ENCODE assay signal across 10 mouse cellular contexts in the genomic region with DNA sequence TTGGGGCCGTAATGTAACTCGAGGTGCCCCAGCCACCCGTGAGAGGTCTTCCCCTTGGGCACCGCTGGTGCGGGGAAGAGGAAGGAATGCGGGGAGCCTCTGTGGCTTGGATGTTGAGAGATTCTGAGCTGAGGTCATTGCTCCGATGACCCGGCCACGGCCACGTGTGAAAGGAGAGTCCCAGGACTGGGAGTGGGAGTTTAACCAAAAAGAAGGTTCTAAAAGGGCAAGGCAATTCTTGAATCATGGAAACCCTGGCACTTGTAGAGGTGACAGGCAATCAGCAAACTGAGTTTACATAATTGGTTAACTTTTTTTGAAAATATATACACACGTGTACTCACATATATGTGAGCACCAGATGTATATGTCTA. TPM values are rescaled to one million over a fixed set of nuclear protein-coding genes. Genes with fewer than 3 reads are reported as not detected.
A peak's percentile ranks its signal among the peaks of the same experiment; 100 is the strongest.
DNase-seq lines count a peak whose midpoint lies in the region; ATAC-seq lines count a peak whose summit lies in the region.
"Had no signal": no experiment of that assay in that cellular context is flagged by ENCODE, and none has a peak within 500 bp of the region (broad histone marks: within the 10 kb centered on the region; RNA-seq: fewer than 3 reads in every experiment).

No protein-coding gene starts in this region.

- peaks cover 49% of the 10 kb centered on the region for H3K27me3 ChIP-seq in kidney, embryonic 15.5 days
- peaks cover 22% of the 10 kb centered on the region for H3K27me3 ChIP-seq in embryonic facial prominence, embryonic 14.5 days (replicated peaks; ENCODE audit: control insufficient read depth, insufficient read depth, low read length)
- H3K27me3 ChIP-seq in intestine, embryonic 14.5 days (replicated peaks; ENCODE audit: control insufficient read depth, insufficient read depth, low read length), result peaks cover 25% of the 10 kb centered on the region
- H3K27me3 ChIP-seq in midbrain, embryonic 16.5 days (ENCODE audit: control insufficient read depth, insufficient read depth, low read depth, low read length), result no peaks in the 10 kb centered on the region

- peak overlapping the region; percentile 68 for H3K4me3 ChIP-seq in kidney, embryonic 15.5 days (replicated peaks)
- H3K4me3 ChIP-seq in embryonic facial prominence, embryonic 14.5 days (ENCODE audit: low read depth, low read length), result peak overlapping the region; percentile 65
- peak overlapping the region; percentile 56 for H3K4me3 ChIP-seq in intestine, embryonic 14.5 days (ENCODE audit: low read depth, low read length)
- peak overlapping the region; percentile 75 for H3K4me3 ChIP-seq in midbrain, embryonic 16.5 days (ENCODE audit: low read depth, low read length)

- H3K4me2 ChIP-seq in kidney, embryonic 15.5 days, result peak overlapping the region; percentile 100
- H3K4me2 ChIP-seq in embryonic facial prominence, embryonic 14.5 days (ENCODE audit: low read depth, low read length), result peak overlapping the region; percentile 100
- H3K4me2 ChIP-seq in intestine, embryonic 14.5 days (ENCODE audit: low read length), result peak overlapping the region; percentile 99
- H3K4me2 ChIP-seq in midbrain, embryonic 16.5 days (ENCODE audit: low read length), result peak overlapping the region; percentile 87

- no peaks in the 10 kb centered on the region for H3K36me3 ChIP-seq in kidney, embryonic 15.5 days
- no peaks in the 10 kb centered on the region for H3K36me3 ChIP-seq in embryonic facial prominence, embryonic 14.5 days (ENCODE audit: control insufficient read depth, insufficient read depth, low read length)
- no peaks in the 10 kb centered on the region for H3K36me3 ChIP-seq in intestine, embryonic 14.5 days (ENCODE audit: control insufficient read depth, insufficient read depth, low read length)
- H3K36me3 ChIP-seq in midbrain, embryonic 16.5 days (ENCODE audit: control insufficient read depth, insufficient read depth, low read length), result no peaks in the 10 kb centered on the region

- 7% methylated on average over 11 of the region's 11 CpGs for WGBS in kidney, embryonic 15.5 days
- 11% methylated on average over 11 of the region's 11 CpGs for WGBS in embryonic facial prominence, embryonic 14.5 days
- 9% methylated on average over 11 of the region's 11 CpGs for WGBS in intestine, embryonic 14.5 days
- 7% methylated on average over 11 of the region's 11 CpGs for WGBS in midbrain, embryonic 16.5 days

- H3K4me1 ChIP-seq in kidney, embryonic 15.5 days, result peaks cover 17% of the 10 kb centered on the region
- peaks cover 12% of the 10 kb centered on the region; the same call in 1 of the 2 replicates for H3K4me1 ChIP-seq in embryonic facial prominence, embryonic 14.5 days (ENCODE audit: control insufficient read depth, insufficient read depth, low read length)
- peaks cover 7% of the 10 kb centered on the region; the same call in 1 of the 2 replicates for H3K4me1 ChIP-seq in intestine, embryonic 14.5 days (replicated peaks; ENCODE audit: control insufficient read depth, insufficient read depth, low read length)
- 0 out of 2 replicates have a peak, but pooled peaks cover 2% of the 10 kb centered on the region for H3K4me1 ChIP-seq in midbrain, embryonic 16.5 days (ENCODE audit: control insufficient read depth, insufficient read depth, low read length)

- intact Hi-C loops in left cerebral cortex, postnatal 10 days (cut with DNase I), result no loop called here

- ATAC-seq in kidney, embryonic 15.5 days (replicated peaks; ENCODE audit: low FRiP score), result no peak
- no peak for ATAC-seq in embryonic facial prominence, embryonic 14.5 days (ENCODE audit: low read depth)
- no peak for ATAC-seq in intestine, embryonic 14.5 days (replicated peaks; ENCODE audit: low FRiP score, low TSS enrichment, low read depth)
- no peak for ATAC-seq in midbrain, embryonic 16.5 days

- no peak overlapping the region for H3K27ac ChIP-seq in kidney, embryonic 15.5 days
- no peak overlapping the region for H3K27ac ChIP-seq in embryonic facial prominence, embryonic 14.5 days (replicated peaks; ENCODE audit: low read depth, low read length)
- no peak overlapping the region for H3K27ac ChIP-seq in intestine, embryonic 14.5 days (ENCODE audit: low read depth)
- H3K27ac ChIP-seq in midbrain, embryonic 16.5 days (ENCODE audit: low read length), result no peak overlapping the region

- DNase-seq in kidney, postnatal 36 days, result no peak
- no peak for DNase-seq in embryonic facial prominence, embryonic 14.5 days (ENCODE audit: low spot score)
- no peak for DNase-seq in intestine, embryonic 14.5 days (ENCODE audit: low spot score)
- DNase-seq in adrenal gland, postnatal 14 days, result no peak
- DNase-seq in spleen, adult 12 weeks (ENCODE audit: low spot score), result no peak
- DNase-seq in left cerebral cortex, postnatal 10 days (ENCODE audit: extremely low spot score in 1 of 2, low spot score in 2 of 2), result no peak

- H3K9me3 ChIP-seq in kidney, embryonic 15.5 days (replicated peaks), result no peaks in the 10 kb centered on the region
- no peaks in the 10 kb centered on the region for H3K9me3 ChIP-seq in embryonic facial prominence, embryonic 14.5 days (ENCODE audit: control insufficient read depth, low read length)
- no peaks in the 10 kb centered on the region for H3K9me3 ChIP-seq in intestine, embryonic 14.5 days (ENCODE audit: control insufficient read depth, low read length)
- no peaks in the 10 kb centered on the region for H3K9me3 ChIP-seq in midbrain, embryonic 16.5 days (replicated peaks; ENCODE audit: control insufficient read depth, low read length, poor library complexity, severe bottlenecking)

- peak overlapping the region; percentile 37 for H3K9ac ChIP-seq in kidney, embryonic 15.5 days
- peak overlapping the region; percentile 60 for H3K9ac ChIP-seq in embryonic facial prominence, embryonic 14.5 days (ENCODE audit: low read depth, low read length)
- peak overlapping the region; percentile 35 for H3K9ac ChIP-seq in intestine, embryonic 14.5 days (ENCODE audit: low read length)
- H3K9ac ChIP-seq in midbrain, embryonic 16.5 days (ENCODE audit: low read depth, low read length), result peak overlapping the region; percentile 84

RNA-seq across cellular contexts. Expression of a gene that starts 0.4 kb away (rescaled TPM):
- 2.1 and 2.2 TPM in 2 replicates for polyA plus RNA-seq in kidney, embryonic 15.5 days (2015; fragmentation: Nextera tagmentation; extraction: Ambion mirVana)
- 2.2 and 5.1 TPM in 2 replicates for polyA plus RNA-seq in embryonic facial prominence, embryonic 14.5 days (2014; fragmentation: Nextera tagmentation; extraction: Ambion mirVana)
- polyA plus RNA-seq in intestine, embryonic 14.5 days (2014; fragmentation: Nextera tagmentation; extraction: Ambion mirVana), result 1.3 and 2.3 TPM in 2 replicates
- polyA plus RNA-seq in midbrain, embryonic 16.5 days (2015; fragmentation: Nextera tagmentation; extraction: Ambion mirVana), result 1.8 and 2.2 TPM in 2 replicates
- total RNA-seq in adrenal gland, postnatal 14 days (2021), result 0.49 and 0.89 TPM in 2 replicates
- total RNA-seq in left cerebral cortex, postnatal 10 days (2021), result 1 to 10 TPM; 1.9 to 2.4 TPM
- total RNA-seq: hematopoietic stem cell, adult 5-6 weeks; MEL had no signal

RNA-seq across cellular contexts. Expression of a gene that starts 56.2 kb away (rescaled TPM):
- 47.8 and 48.4 TPM in 2 replicates for polyA plus RNA-seq in kidney, embryonic 15.5 days (2015; fragmentation: Nextera tagmentation; extraction: Ambion mirVana)
- 67.3 and 78.3 TPM in 2 replicates for polyA plus RNA-seq in embryonic facial prominence, embryonic 14.5 days (2014; fragmentation: Nextera tagmentation; extraction: Ambion mirVana)
- 42.8 and 47.1 TPM in 2 replicates for polyA plus RNA-seq in intestine, embryonic 14.5 days (2014; fragmentation: Nextera tagmentation; extraction: Ambion mirVana)
- polyA plus RNA-seq in midbrain, embryonic 16.5 days (2015; fragmentation: Nextera tagmentation; extraction: Ambion mirVana), result 13.3 and 14.6 TPM in 2 replicates
- total RNA-seq in adrenal gland, postnatal 14 days (2021), result 43.0 and 46.6 TPM in 2 replicates
- 10 to 100 TPM; 13.6 to 20.2 TPM for total RNA-seq in left cerebral cortex, postnatal 10 days (2021)
